Mouse (Mus musculus) cortical plate, adult 2 months (tissue): ENCODE data around the gene Kmt2a. TPM values are rescaled to one million over a fixed set of nuclear protein-coding genes. Genes with fewer than 3 reads are reported as not detected.

Experiments used
- H3K27ac ChIP-seq: fragments of 200-500 bp; 2 replicates; pipeline ENCODE4 v1.5.1; 2012; ENCODE audit warnings: low read length, control low read depth, inconsistent platforms; ENCODE audit not compliant: insufficient read depth
- H3K4me1 ChIP-seq: fragments of 200-500 bp; 2 replicates; pipeline ENCODE4 v1.6.1; 2011; ENCODE audit warnings: low read length; ENCODE audit not compliant: control insufficient read depth, insufficient read depth
- H3K4me3 ChIP-seq: fragments of 200-500 bp; 2 replicates; pipeline ENCODE4 v1.5.1; 2011; ENCODE audit warnings: mild to moderate bottlenecking, low read length, control low read depth; ENCODE audit not compliant: insufficient read depth
- CTCF ChIP-seq: fragments of 200-500 bp; IDR thresholded peaks from 2 replicates; pipeline ENCODE4 v1.5.1; 2011; ENCODE audit warnings: mild to moderate bottlenecking, control low read depth, low read length; ENCODE audit not compliant: insufficient read depth; ENCODE audit errors: extremely low read depth
- POLR2A ChIP-seq: fragments of 200-500 bp; IDR thresholded peaks from 2 replicates; pipeline ENCODE4 v1.6.1; 2011; ENCODE audit warnings: mild to moderate bottlenecking, low read length, control low read depth; ENCODE audit not compliant: insufficient read depth; ENCODE audit errors: extremely low read depth
- polyA plus RNA-seq: library from polyadenylated mRNA; depleted of rRNA; stranded (reverse); fragments of >200 nt; gene quantifications from 2 replicates; pipeline ENCODE4 v1.2.3, GENCODE M21; 2012

Kmt2a gene
- polyA plus RNA-seq, 1 experiment: 28.6 TPM

DNA sequence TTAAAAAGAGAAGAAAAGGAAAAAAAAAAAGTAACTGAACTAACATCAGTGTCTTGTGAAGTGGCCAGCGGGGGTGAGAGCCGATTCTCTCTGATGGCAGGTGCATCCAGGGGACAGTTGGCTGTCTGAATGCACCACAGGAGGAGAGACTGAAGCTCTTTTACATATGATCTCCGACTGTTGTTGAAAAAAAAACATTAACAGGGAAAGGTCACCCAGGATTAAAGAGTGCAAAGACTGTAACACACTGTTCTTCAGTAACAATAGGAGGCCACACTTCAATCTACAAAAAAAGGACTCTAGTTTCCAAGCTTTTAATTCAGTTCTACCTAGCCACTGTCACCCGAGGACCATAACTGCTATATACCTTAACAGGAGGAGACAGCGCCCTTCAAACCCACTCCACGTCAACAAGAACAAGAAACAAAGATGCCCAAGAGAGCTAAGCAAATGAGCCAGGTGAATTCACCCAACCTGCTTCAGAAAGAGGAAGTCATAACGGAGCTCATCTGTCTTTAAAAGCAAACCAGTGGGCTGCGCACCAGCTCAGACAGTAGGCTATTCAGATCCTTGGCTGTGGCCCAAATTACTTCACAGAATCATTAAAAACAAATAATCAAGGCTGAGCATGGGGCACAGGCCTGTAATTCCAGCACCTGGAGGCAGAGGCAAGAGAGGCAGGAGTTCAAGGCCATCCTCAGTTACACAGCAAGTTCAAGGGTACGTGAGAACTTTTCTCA lies 14.4 kb downstream of the Kmt2a start:
- Histone ChIP-seq H3K27ac (no peak overlapping the region), H3K4me3 (no peak overlapping the region), H3K4me1 (peaks cover 12% of the 10 kb centered on the region)
- TF ChIP-seq POLR2A (no peak), CTCF (no peak)

DNA sequence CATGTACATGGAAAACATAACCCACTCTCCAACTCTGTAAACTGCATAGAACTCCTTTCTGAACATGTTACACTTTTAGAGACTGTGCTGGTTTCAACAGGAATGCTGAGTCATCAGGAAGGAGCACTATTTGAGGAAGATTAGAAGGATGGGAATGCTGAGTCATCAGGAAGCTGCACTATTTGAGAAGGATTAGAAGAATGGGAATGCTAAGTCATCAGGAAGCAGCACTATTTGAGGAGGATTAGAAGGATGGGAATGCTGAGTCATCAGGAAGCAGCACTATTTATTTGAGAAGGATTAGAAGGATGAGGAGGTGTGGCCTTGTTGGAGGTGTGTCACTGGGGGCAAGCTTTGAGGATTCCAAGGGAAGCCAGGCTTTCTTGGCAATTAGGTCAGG lies 20.0 kb downstream of the Kmt2a start:
- peaks cover 13% of the 10 kb centered on the region for H3K4me1 ChIP-seq
- TF ChIP-seq CTCF (no peak), POLR2A (no peak)
- H3K4me3 ChIP-seq: no peak overlapping the region
- H3K27ac ChIP-seq: no peak overlapping the region

DNA sequence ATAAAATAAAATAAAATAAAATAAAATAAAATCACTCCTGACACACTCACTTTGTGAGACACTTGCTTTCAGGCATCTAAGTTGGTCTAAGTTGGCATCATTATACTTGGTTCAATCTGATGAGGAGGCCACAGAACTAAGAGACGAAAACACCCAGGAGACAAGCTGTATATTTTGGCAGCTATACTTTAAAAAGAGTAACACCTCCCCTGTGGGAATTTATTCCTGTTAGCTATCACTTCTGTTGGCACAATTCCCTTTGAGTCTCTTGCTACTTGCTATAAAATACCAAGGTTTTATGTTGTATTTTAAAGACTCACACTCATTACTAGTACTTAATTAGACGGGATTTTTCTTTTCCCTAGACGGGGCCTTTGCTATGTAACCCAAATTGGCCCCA lies 22.4 kb downstream of the Kmt2a start:
- Histone ChIP-seq H3K27ac (no peak overlapping the region), H3K4me3 (no peak overlapping the region), H3K4me1 (peaks cover 17% of the 10 kb centered on the region)
- no peak for TF ChIP-seq POLR2A
- no peak for TF ChIP-seq CTCF

DNA sequence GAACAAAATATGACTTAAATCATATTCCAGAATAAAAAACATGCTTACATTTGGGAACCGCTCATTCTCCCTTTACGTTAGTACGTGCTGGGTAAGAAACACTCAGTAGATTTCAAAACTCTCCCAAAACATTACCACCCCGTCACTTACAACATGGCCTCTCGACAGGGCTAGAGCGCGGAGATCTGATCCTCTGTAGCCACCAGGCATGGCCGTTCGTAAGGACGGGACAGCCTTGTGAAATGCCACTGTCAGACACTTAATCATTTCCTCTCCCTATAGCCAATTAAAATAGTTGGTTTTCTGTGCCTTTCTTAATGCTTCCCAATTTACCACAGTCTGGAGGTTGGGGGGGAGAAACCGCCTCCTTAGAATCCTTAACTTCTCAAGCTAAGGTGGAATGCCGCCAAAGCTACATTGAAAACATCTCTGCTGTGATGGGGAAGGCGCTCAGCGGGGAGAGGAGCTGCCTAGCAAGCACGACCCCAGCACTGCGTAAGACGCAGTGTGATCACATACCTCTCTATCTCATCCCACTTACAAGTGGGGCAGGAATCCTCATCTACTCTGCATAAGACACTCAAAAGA lies 23.6 kb downstream of the Kmt2a start:
- H3K4me1 ChIP-seq: peaks cover 17% of the 10 kb centered on the region
- no peak overlapping the region for H3K4me3 ChIP-seq
- TF ChIP-seq POLR2A (no peak), CTCF (no peak)
- no peak overlapping the region for H3K27ac ChIP-seq

DNA sequence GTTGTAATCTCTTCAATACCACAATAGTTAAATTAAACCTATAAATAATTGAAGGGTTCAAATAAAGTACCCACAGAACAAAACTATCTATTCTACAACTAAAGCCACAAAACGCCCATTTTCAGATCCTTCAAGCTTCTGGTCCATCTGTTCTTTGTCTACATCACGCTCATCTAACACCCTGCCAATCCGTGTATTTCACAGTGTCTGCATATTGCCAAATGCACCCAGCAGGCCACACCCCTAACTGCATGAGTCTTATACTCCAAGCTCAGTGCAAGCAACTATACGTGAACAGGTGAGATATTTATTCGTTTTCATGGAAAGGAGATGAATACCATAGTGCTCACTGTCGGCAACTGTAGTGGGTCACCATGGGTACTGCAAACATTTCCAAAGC lies 25.9 kb downstream of the Kmt2a start:
- no peak for TF ChIP-seq CTCF
- no peak for TF ChIP-seq POLR2A

DNA sequence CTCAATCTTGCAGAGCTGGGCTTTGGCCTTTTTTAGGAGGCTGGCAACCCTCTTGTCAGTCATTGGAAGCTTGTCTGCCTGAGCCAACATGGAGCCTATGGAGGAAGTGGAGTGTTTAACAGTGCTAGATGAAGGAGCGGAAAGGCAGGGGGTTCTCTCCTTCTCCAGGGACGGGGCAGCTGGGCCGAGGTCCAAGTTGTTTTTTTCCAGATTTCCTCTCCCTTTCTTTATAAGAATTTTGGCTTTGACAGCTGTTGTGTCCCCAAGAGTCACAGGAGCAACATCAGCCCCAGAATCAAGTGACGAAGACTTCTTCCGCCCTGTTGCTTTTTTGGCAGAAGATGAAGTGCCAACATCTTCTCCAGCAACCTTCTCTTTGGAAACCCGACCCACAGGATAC lies 33.6 kb downstream of the Kmt2a start:
- Histone ChIP-seq H3K27ac (no peak overlapping the region), H3K4me3 (no peak overlapping the region), H3K4me1 (no peaks in the 10 kb centered on the region)
- TF ChIP-seq CTCF: no peak

More for the DNA sequence above, 25.9 kb downstream of the Kmt2a start:
- no peak overlapping the region for H3K27ac ChIP-seq
- no peak overlapping the region for H3K4me3 ChIP-seq
- peaks cover 17% of the 10 kb centered on the region for H3K4me1 ChIP-seq

DNA sequence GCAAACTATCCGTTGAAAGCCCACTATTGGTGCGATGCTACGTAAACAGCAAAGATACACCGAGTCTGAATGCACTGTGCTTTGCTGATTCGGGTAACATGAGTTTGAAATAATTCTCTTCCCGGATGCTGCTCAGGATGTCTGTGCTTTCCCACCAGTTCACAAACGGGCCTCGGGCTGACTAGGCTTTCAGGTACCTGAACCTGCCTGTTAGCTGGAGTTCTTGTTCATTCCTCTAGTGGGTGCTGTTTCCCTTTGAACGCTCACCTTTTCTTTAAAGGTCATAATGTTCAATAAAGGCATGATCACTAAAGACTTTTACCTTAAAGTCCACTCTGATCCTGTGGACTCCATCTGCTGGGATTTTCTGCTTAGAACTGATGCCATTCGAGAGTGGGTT lies 39.9 kb downstream of the Kmt2a start:
- H3K4me1 ChIP-seq: no peaks in the 10 kb centered on the region
- TF ChIP-seq CTCF (peak; percentile 52), POLR2A (no peak)

DNA sequence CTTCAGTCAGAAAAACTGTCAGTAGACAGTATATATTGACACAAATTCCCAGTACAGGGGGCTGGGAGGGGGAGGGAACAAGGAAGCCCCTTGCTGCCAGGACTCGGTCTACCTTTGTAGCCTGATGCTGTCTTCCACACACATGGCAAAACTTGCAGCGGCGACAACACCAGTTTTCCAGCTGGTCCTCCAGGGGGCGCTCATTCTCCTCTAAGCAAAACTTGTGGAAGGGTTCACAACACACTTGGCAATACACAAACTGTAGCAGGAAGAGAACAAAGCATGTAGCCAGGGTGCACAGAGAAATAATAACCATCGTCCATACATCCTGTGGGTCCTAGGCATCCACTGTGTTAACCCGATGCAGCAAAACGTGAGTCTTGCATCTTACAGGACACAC lies 44.7 kb downstream of the Kmt2a start:
- Histone ChIP-seq H3K27ac (no peak overlapping the region), H3K4me1 (no peaks in the 10 kb centered on the region), H3K4me3 (no peak overlapping the region)
- TF ChIP-seq POLR2A: no peak
- TF ChIP-seq CTCF: peak; percentile 67

More for the DNA sequence above, 39.9 kb downstream of the Kmt2a start:
- Histone ChIP-seq H3K27ac (no peak overlapping the region), H3K4me3 (no peak overlapping the region)

DNA sequence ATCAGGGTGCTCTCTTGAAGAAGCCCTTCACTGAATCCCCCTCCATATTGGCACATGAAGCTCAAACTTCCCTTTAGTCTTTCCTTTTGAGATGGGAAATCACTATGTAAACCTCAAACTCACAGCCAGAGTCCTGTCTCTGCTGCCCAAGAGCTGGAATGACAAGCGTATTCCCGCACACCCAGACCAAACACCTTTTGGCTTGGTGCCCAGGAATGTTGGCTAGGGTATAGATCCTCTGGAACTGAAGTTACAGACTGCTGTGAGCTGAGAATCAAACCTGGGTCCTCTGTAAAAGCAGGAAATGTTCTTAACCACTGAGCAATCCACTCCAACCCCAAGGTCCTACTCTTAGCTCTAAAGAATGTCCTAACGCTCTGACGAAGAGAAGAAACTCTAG lies 48.7 kb downstream of the Kmt2a start:
- H3K4me1 ChIP-seq: peaks cover 6% of the 10 kb centered on the region
- H3K4me3 ChIP-seq: no peak overlapping the region
- no peak for TF ChIP-seq CTCF
- no peak for TF ChIP-seq POLR2A
- H3K27ac ChIP-seq: no peak overlapping the region

DNA sequence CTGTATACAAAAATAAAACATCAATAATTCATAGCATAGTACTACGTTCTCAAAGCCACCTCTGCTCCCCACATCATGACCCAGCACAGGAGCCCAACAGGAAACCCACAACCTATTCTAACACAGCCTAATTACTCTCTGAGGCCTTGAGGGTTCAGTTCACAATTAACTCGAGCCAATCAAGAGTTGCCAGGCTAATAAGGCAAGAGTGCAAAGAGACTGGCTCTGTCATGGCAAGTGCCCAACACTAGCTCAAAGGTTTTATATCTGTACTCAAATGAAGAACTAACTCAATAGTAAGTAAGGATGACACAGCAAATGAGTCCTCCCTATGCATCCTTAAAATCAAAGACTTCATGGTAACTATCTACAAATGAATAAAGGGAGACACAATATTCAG lies 50.6 kb downstream of the Kmt2a start:
- H3K27ac ChIP-seq: no peak overlapping the region
- peaks cover 6% of the 10 kb centered on the region for H3K4me1 ChIP-seq
- no peak overlapping the region for H3K4me3 ChIP-seq
- TF ChIP-seq CTCF (no peak), POLR2A (no peak)
